Mouse (Mus musculus) cortical plate, adult 2 months (tissue): ENCODE data around the gene Aloxe3. TPM values are rescaled to one million over a fixed set of nuclear protein-coding genes. Genes with fewer than 3 reads are reported as not detected.

Source experiments
- H3K27ac ChIP-seq: fragments of 200-500 bp; 2 replicates; pipeline ENCODE4 v1.5.1; 2012; ENCODE audit warnings: low read length, control low read depth, inconsistent platforms; ENCODE audit not compliant: insufficient read depth
- H3K4me1 ChIP-seq: fragments of 200-500 bp; 2 replicates; pipeline ENCODE4 v1.6.1; 2011; ENCODE audit warnings: low read length; ENCODE audit not compliant: control insufficient read depth, insufficient read depth
- H3K4me3 ChIP-seq: fragments of 200-500 bp; 2 replicates; pipeline ENCODE4 v1.5.1; 2011; ENCODE audit warnings: mild to moderate bottlenecking, low read length, control low read depth; ENCODE audit not compliant: insufficient read depth
- CTCF ChIP-seq: fragments of 200-500 bp; IDR thresholded peaks from 2 replicates; pipeline ENCODE4 v1.5.1; 2011; ENCODE audit warnings: mild to moderate bottlenecking, control low read depth, low read length; ENCODE audit not compliant: insufficient read depth; ENCODE audit errors: extremely low read depth
- POLR2A ChIP-seq: fragments of 200-500 bp; IDR thresholded peaks from 2 replicates; pipeline ENCODE4 v1.6.1; 2011; ENCODE audit warnings: mild to moderate bottlenecking, low read length, control low read depth; ENCODE audit not compliant: insufficient read depth; ENCODE audit errors: extremely low read depth
- polyA plus RNA-seq: library from polyadenylated mRNA; depleted of rRNA; stranded (reverse); fragments of >200 nt; gene quantifications from 2 replicates; pipeline ENCODE4 v1.2.3, GENCODE M21; 2012; rRNA removed

Gene Aloxe3
- polyA plus RNA-seq, result 8.7 and 11.6 TPM in 2 replicates

DNA sequence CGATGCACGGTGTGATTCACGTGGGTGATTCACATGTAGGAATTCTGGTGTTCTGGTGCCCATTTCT, at the start of gene Aloxe3:
TSS of gene Aloxe3 (plus strand) at position 45 of the 67 bp plus-strand sequence.
- no peaks in the 10 kb centered on the region for H3K4me1 ChIP-seq
- TF ChIP-seq POLR2A (no peak), CTCF (no peak)
- peak within 1 kb of the TSS; percentile 76 for H3K4me3 ChIP-seq
- H3K27ac ChIP-seq, result no peak within 1 kb of the TSS; the same call in 1 of the 2 replicates

- Histone ChIP-seq H3K4me3 (no peak overlapping the region), H3K4me1 (peaks cover 4% of the 10 kb centered on the region), H3K27ac (no peak overlapping the region)
- TF ChIP-seq POLR2A (no peak), CTCF (no peak)
Measured at GRCm38 (mm10) chr11:69076572-69076971, 49.1 kb upstream of the Aloxe3 start.

DNA sequence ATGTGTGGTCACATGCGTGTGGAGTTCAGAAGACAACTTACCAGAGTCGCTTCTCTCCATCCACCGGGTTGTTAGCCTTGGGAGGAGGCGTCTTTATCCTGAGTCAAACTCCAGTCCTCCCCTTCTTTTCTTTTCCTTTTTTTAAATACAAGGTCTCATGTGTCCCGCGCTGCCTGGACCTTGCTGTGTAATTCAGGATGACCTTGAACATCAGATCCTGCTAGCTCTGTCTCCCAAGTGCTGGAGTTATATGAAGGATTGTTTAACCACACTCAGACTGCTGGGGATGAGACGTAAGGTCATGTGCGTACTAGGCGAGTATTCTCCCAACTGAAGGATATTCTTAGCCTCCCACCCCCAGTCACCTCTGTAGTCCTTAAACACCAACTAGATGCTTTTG, 48.4 kb upstream of the Aloxe3 start:
- Histone ChIP-seq H3K4me1 (peaks cover 2% of the 10 kb centered on the region), H3K27ac (no peak overlapping the region)
- TF ChIP-seq CTCF, result no peak
- no peak for TF ChIP-seq POLR2A

GRCm38 (mm10) chr11:69078041-69078440, 47.7 kb upstream of the Aloxe3 start:
- TF ChIP-seq POLR2A (no peak), CTCF (no peak)
- Histone ChIP-seq H3K27ac (no peak overlapping the region), H3K4me1 (peaks cover 2% of the 10 kb centered on the region; the same call in 1 of the 2 replicates), H3K4me3 (no peak overlapping the region)

More for the DNA sequence above, 48.4 kb upstream of the Aloxe3 start:
- H3K4me3 ChIP-seq, result no peak overlapping the region

DNA sequence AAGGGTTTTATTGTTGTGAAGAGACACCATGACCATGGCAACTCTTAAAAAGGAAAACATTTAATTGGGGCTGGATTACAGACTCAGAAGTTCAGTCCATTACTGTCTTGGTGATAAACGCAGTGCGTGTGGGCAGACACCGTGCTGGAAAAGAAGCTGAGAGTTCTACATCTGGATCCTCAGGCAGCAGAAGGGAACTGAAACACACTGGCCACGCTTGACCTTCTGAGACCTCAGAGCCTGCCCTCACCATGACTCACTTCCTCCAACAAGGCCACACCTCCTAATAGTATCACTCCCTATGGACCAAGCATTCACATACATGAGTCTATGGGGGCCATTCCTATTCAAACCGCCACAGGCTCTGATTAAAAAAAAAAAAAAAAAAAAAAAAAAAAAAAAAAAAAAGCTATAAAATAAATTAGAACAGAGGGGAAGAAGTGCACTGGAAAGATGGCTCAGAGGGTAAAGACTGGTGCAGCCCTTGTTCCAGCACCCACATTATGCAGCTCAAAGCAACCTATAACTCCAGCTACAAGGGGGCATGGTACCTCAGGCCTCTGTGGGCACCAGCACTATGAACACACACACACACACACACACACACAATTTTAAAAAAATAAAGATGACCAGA, 46.8 kb upstream of the Aloxe3 start:
- 0 out of 2 replicates have a peak, but pooled peaks cover 2% of the 10 kb centered on the region for H3K4me1 ChIP-seq
- TF ChIP-seq POLR2A (no peak), CTCF (no peak)
- H3K27ac ChIP-seq, result no peak overlapping the region
- H3K4me3 ChIP-seq, result no peak overlapping the region

DNA sequence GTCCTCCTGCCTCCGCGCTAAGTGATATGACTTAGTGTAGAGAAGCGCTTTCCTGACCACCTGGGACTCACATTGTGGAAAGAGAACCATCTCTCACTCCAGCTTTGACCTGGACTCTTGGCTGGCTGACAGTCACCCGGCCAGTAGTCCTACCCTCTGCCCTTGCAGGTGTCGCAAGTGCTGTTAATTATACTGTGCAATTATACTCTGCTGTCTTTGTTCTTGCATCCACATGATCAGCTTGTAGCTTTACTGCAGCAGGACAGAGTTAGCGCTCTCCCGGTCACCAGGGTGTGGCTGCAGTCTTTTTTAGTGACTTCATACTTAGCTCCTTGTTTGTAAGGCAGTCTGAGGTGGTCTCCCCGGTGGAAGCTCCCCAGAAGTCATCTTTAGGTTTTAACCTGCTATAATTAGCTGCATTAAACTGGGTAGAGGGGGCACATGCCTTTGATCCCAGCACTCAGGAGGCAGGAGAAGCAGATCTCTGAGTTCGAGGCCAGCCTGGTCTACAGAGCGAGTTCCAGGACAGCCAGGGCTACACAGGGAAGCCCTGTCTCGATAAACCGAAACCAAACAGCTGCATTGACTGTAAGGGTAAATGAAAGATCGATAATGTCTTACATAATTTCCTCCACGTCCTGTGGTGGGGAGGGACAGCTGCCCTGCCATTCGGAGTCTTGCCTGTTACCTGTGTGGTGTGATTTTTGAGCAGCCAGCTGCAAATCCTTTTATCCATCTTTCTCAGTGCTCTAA, 45.4 kb upstream of the Aloxe3 start:
- H3K4me3 ChIP-seq, result no peak overlapping the region
- no peaks in the 10 kb centered on the region for H3K4me1 ChIP-seq
- no peak overlapping the region for H3K27ac ChIP-seq
- TF ChIP-seq CTCF (no peak), POLR2A (no peak)

DNA sequence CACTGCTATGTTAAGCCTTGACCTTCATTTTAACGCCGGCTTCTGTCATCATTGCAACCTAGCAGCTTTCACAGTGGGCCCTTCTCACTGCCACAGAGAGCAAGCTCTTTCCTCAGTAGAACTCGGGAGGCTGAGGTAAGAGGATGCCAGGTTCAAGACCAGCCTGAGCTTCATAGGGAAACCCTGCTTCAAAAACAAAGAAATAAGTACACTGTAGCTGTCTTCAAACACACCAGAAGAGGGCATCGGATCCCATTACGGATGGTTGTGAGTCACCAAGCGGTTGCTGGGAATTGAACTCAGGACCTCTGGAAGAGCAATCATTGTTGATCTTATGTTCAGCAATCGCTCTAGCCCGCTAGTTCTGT, 44.9 kb upstream of the Aloxe3 start:
- TF ChIP-seq CTCF (no peak), POLR2A (no peak)
- Histone ChIP-seq H3K4me1 (no peaks in the 10 kb centered on the region), H3K27ac (no peak overlapping the region), H3K4me3 (no peak overlapping the region)

DNA sequence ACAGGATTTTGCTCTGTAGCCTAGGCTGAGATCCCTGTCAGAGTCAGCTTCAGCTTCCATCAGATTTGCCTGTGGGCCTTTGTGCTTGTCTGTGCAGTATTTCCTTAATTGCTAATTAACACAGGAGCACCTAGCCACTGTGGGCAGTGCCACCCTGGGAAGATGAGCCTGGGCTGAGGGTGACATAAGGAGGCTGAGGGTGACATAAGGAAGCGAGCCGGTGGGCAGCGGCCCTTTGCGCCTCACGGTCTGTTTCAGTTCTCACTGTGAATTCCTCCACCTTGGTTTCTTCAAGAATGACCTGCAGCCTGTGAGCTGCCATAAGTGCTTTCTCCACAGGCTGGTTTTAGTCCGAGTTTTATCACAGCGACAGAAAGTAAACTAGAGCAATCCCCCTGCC, 44.1 kb upstream of the Aloxe3 start:
- peaks cover 1% of the 10 kb centered on the region for H3K4me1 ChIP-seq
- no peak overlapping the region for H3K4me3 ChIP-seq
- TF ChIP-seq CTCF, result no peak
- TF ChIP-seq POLR2A, result no peak
- H3K27ac ChIP-seq, result no peak overlapping the region

DNA sequence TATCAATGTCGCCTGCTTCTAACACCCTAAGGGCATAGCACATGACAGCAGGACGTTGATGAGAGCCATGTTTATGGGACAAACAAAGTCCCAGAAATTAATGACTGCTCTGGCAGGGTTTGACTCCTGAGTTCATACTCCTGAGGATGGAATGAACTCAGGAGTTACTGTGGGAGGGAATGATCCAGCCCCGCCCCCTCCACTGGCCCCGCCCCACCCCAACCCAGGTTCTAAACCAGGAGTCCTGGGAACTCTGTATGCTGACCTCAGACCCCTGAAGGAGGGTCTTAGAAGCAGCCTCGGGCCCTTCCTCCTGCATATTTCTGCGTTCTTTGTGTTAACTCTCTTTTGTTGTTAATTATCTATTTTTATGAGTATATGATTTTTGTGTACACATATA, 40.1 kb upstream of the Aloxe3 start:
- Histone ChIP-seq H3K4me3 (no peak overlapping the region), H3K27ac (no peak overlapping the region), H3K4me1 (peaks cover 3% of the 10 kb centered on the region)
- TF ChIP-seq CTCF (no peak), POLR2A (no peak)

- H3K4me1 ChIP-seq, result peaks cover 3% of the 10 kb centered on the region
- no peak overlapping the region for H3K4me3 ChIP-seq
- TF ChIP-seq POLR2A (peak; percentile 84), CTCF (no peak)
- H3K27ac ChIP-seq, result peak overlapping the region; percentile 98
Measured at GRCm38 (mm10) chr11:69086390-69086789, 39.3 kb upstream of the Aloxe3 start.
